Mouse (Mus musculus) liver, adult 2 months (tissue): Measurements from ENCODE around the gene Tmem121. TPM values are rescaled to one million over a fixed set of nuclear protein-coding genes. Genes with fewer than 3 reads are reported as not detected.

Source experiments
- DNase-seq: peaks from one replicate; pipeline ENCODE4 v3.0.0-alpha.2; 2011; ENCODE audit warnings: low read depth, low spot score; ENCODE audit errors: extremely low read depth
- H3K27ac ChIP-seq: fragments of 200-500 bp; replicated peaks from 2 replicates; pipeline ENCODE4 v1.5.1; 2012; ENCODE audit warnings: low read depth, mild to moderate bottlenecking, control low read depth, inconsistent platforms, low read length; ENCODE audit not compliant: insufficient read depth
- H3K27me3 ChIP-seq: fragments of 200-500 bp; 2 replicates; pipeline ENCODE4 v1.6.1; 2012; ENCODE audit warnings: mild to moderate bottlenecking, moderate library complexity, low read length, inconsistent platforms; ENCODE audit not compliant: control insufficient read depth, insufficient read depth
- H3K36me3 ChIP-seq: fragments of 200-500 bp; 2 replicates; pipeline ENCODE4 v1.6.1; 2012; ENCODE audit warnings: low read length, inconsistent platforms; ENCODE audit not compliant: control insufficient read depth, insufficient read depth
- H3K4me1 ChIP-seq: fragments of 200-500 bp; 2 replicates; pipeline ENCODE4 v1.6.1; 2011; ENCODE audit warnings: low read length; ENCODE audit not compliant: control insufficient read depth, insufficient read depth
- H3K4me3 ChIP-seq: fragments of 200-500 bp; 2 replicates; pipeline ENCODE4 v1.5.1; 2011; ENCODE audit warnings: low read depth, mild to moderate bottlenecking, control low read depth, low read length, moderate library complexity; ENCODE audit not compliant: insufficient read depth
- H3K79me2 ChIP-seq: fragments of 200-500 bp; 2 replicates; pipeline ENCODE4 v1.6.1; 2012; ENCODE audit warnings: inconsistent platforms, mild to moderate bottlenecking, low read length, moderate library complexity; ENCODE audit not compliant: control insufficient read depth, insufficient read depth
- H3K9ac ChIP-seq: fragments of 200-500 bp; 2 replicates; pipeline ENCODE4 v1.6.1; 2012; ENCODE audit warnings: low read depth, mild to moderate bottlenecking, control low read depth, inconsistent platforms, low read length
- CTCF ChIP-seq: fragments of 200-500 bp; IDR thresholded peaks from 2 replicates; pipeline ENCODE4 v1.5.1; 2011; ENCODE audit warnings: low read depth, low read length, control low read depth
- POLR2A ChIP-seq: fragments of 200-500 bp; IDR thresholded peaks from 2 replicates; pipeline ENCODE4 v1.6.1; 2011; ENCODE audit warnings: low read length, control low read depth; ENCODE audit not compliant: insufficient read depth; ENCODE audit errors: extremely low read depth
- WGBS: fragments of 180-500 bp; shearing (Covaris S2); methylation state at CpG from one replicate; pipeline ENCODE4 v1.1.7; 2018; 5-methylcytosine and 5-hydroxymethylcytosine counted together
- polyA plus RNA-seq: library from polyadenylated mRNA; depleted of rRNA; stranded (reverse); fragments of >200 nt; gene quantifications from 2 replicates; pipeline ENCODE4 v1.2.3, GENCODE M21; 2012
- total RNA-seq: library from RNA; depleted of rRNA; stranded (reverse); fragments of >200 nt; gene quantifications from 2 replicates; pipeline ENCODE4 v1.2.3, GENCODE M21; 2014

The Tmem121 gene
- total and polyA plus RNA-seq, 2 experiments, result not detected

DNA sequence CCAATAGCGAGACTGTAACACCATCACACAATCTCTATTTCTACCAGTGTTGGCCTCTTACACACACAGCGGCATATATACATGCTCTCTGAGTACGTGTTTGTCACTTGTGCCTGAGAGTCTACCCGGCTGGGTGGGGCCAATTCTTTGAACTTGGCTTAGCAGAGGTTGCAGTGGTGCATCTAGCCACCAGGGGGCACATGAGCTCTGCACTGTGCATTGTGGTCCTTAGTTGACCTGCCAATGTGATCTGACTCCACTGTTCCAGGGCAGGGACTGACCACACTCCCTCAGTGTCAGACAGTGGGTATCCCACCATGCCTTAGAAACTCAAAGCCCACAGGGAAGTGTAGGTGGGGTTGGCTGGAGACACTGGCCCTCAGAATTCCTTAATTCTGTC lies 34.1 kb downstream of the Tmem121 start:
- Histone ChIP-seq H3K9ac (no peak overlapping the region), H3K27me3 (no peaks in the 10 kb centered on the region), H3K4me3 (no peak overlapping the region), H3K79me2 (no peaks in the 10 kb centered on the region), H3K27ac (no peak overlapping the region), H3K4me1 (no peaks in the 10 kb centered on the region), H3K36me3 (no peaks in the 10 kb centered on the region)
- peak; percentile 33 for DNase-seq
- TF ChIP-seq POLR2A, result no peak
- peak; percentile 89 for TF ChIP-seq CTCF
- WGBS, result 53% methylated on average over 4 of the region's 4 CpGs

DNA sequence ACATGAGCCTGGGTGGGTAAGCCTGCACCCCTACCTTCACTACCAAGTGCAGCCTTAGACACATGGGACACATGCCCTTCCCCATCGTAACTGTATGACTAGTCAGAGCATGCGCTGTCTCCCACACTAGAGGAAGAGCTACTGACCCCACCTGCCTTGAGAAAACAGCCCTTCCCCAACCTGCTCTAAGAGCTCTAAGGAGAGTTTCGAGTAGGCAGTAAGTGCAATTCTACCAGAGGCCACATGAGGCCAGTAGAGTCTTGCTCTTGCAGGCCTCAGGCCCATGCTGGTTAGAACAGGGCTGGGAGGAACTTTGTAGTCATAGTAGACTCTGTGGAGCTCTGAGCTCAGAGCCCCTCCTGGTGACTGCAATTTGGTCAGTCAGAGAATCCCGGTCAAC lies 34.7 kb downstream of the Tmem121 start:
- no peak overlapping the region for H3K27ac ChIP-seq
- DNase-seq, result peak; percentile 55
- peak; percentile 72 for TF ChIP-seq CTCF
- no peak for TF ChIP-seq POLR2A
- no peak overlapping the region for H3K4me3 ChIP-seq
- H3K36me3 ChIP-seq, result no peaks in the 10 kb centered on the region
- no peaks in the 10 kb centered on the region for H3K4me1 ChIP-seq
- no peak overlapping the region for H3K9ac ChIP-seq
- H3K79me2 ChIP-seq, result no peaks in the 10 kb centered on the region
- WGBS, result 45% methylated on average over 4 of the region's 4 CpGs
- H3K27me3 ChIP-seq, result no peaks in the 10 kb centered on the region

DNA sequence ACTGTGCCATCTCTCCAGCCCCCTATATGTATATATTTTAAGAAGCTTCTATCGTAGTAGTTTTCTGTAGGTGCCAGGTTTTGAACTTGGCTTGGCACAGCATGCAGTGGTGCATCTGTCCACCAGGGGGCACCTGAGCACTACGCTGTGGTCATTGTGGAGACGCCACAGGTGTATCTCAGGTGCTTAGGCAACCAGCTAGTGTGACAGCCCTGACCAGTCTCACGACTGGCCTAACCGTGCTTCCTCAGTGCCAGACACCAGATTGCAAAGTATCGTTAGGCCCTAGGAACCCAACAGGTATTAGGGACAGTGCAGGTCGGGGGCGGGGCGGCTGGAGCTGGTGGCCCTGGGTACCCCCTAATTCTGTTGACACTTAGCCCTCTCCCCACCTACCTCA lies 35.6 kb downstream of the Tmem121 start:
- no peak overlapping the region for H3K4me3 ChIP-seq
- H3K9ac ChIP-seq, result no peak overlapping the region
- no peak for TF ChIP-seq POLR2A
- TF ChIP-seq CTCF, result peak; percentile 90
- H3K4me1 ChIP-seq, result no peaks in the 10 kb centered on the region
- DNase-seq, result peak; percentile 59
- H3K36me3 ChIP-seq, result no peaks in the 10 kb centered on the region
- H3K27ac ChIP-seq, result no peak overlapping the region
- 62% methylated on average over 9 of the region's 9 CpGs for WGBS
- no peaks in the 10 kb centered on the region for H3K79me2 ChIP-seq
- H3K27me3 ChIP-seq, result no peaks in the 10 kb centered on the region

DNA sequence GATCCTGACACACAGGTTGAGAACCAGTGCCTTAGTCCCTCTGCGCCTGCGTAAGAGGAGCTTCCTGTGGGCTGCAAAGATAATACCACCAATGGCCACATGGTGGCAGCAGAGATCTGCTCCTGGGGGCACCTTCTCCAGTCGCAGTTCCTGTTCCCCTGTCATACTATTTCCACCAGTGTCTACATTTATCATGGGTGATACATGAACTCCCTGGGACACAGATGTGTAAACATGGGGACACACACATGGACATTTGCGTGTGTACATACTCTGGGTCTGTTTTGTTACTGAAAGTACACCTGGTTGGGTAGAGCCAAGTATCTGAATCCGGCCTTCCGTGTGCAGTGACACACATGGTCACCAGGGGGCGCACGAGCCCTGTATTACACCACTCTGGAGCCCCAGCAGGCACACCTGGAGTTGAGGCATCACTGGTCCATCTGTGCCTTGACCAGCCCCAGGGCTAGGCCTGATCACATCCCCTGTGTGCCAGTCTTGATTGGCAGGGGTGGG lies 36.4 kb downstream of the Tmem121 start:
- no peak overlapping the region for H3K27ac ChIP-seq
- 7% methylated on average over 8 of the region's 8 CpGs for WGBS
- H3K9ac ChIP-seq, result peak overlapping the region; percentile 70
- peak; percentile 96 for TF ChIP-seq CTCF
- no peak for TF ChIP-seq POLR2A
- H3K27me3 ChIP-seq, result no peaks in the 10 kb centered on the region
- DNase-seq, result peak; percentile 75
- no peaks in the 10 kb centered on the region for H3K79me2 ChIP-seq
- H3K4me1 ChIP-seq, result no peaks in the 10 kb centered on the region
- no peak overlapping the region; the same call in 1 of the 2 replicates for H3K4me3 ChIP-seq
- no peaks in the 10 kb centered on the region for H3K36me3 ChIP-seq

DNA sequence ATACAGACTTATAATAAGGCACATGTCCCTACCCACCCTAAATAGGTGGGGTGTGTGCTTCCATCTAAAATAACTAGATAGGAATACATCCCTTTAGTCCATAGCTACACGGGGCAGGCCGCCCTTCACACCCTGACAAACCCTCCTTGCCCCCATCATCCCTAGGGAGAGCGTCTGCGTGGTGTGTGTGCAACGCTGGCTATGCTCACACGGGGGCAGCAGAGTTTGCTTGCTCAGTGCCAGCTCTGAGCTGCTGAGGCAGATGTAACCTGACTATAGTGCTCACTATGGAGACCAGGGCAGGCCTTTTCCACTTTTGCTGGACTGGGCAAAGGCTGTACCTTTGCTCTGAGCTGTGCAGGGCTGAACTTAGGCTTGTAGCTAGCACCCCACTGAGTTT lies 37.0 kb downstream of the Tmem121 start:
- Histone ChIP-seq H3K36me3 (no peaks in the 10 kb centered on the region), H3K4me3 (no peak overlapping the region), H3K27me3 (no peaks in the 10 kb centered on the region), H3K79me2 (no peaks in the 10 kb centered on the region), H3K4me1 (no peaks in the 10 kb centered on the region), H3K9ac (no peak overlapping the region), H3K27ac (no peak overlapping the region)
- WGBS, result 38% methylated on average over 6 of the region's 6 CpGs
- TF ChIP-seq POLR2A (no peak), CTCF (peak; percentile 81)
- peak; percentile 18 for DNase-seq

DNA sequence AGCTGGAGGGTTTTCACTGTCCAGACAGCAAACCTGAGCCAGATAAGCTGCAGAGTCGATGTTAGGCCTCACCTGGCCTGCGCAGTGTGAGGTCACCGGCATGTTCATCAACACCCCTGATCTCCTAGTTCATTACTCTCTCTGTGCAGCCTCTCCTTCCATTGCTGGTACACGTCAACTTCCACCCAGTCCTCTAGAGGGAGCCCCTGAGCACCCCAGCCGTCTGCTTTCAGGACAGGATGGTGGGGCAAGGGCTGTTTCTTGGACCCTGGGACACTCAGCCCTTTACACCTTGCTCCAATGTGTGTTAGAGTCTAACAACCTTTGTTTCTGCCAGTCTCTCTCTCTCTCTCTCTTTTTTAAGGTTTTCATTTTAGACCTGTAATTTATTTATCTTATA lies 38.5 kb downstream of the Tmem121 start:
- H3K79me2 ChIP-seq, result no peaks in the 10 kb centered on the region
- no peak overlapping the region for H3K4me3 ChIP-seq
- TF ChIP-seq POLR2A (no peak), CTCF (peak; percentile 83)
- no peak overlapping the region for H3K27ac ChIP-seq
- H3K4me1 ChIP-seq, result no peaks in the 10 kb centered on the region
- no peaks in the 10 kb centered on the region for H3K36me3 ChIP-seq
- no peaks in the 10 kb centered on the region for H3K27me3 ChIP-seq
- WGBS, result 53% methylated on average over 5 of the region's 5 CpGs
- H3K9ac ChIP-seq, result no peak overlapping the region
- DNase-seq, result peak; percentile 29
